Mouse (Mus musculus) monocyte, adult 5-6 weeks (primary cell): ENCODE measurements around the gene Coa3. TPM values are rescaled to one million over a fixed set of nuclear protein-coding genes. Genes with fewer than 3 reads are reported as not detected.

Source experiments
- ATAC-seq: fragments of 153-309, 156-312 bp; replicated peaks from 2 replicates; pipeline ENCODE4 v1.8.0; 2017; ENCODE audit warnings: mild to moderate bottlenecking; ENCODE audit not compliant: low TSS enrichment, insufficient number of reproducible peaks, severe bottlenecking, poor library complexity, low FRiP score
- total RNA-seq: library from RNA; stranded (forward); fragments of 200-1000, 200-491, 200-594 nt; gene quantifications from 3 replicates; pipeline ENCODE4 v1.2.3, GENCODE M21; 2017

The Coa3 gene
- total RNA-seq, 1 experiment from 2014 or later: 43.1 TPM

GRCm38 (mm10) chr11:101259948-101260825 is 18.7 kb downstream of the Coa3 start, which contains the start of gene Wnk4:
TSS of gene Wnk4 (plus strand) at chr11:101260567.
- ATAC-seq: no peak

GRCm38 (mm10) chr11:101259261-101259712 is 19.6 kb downstream of the Coa3 start:
- no peak for ATAC-seq

GRCm38 (mm10) chr11:101255826-101256775 is 22.8 kb downstream of the Coa3 start:
- no peak for ATAC-seq

- peak; percentile 99 for ATAC-seq
Measured at GRCm38 (mm10) chr11:101253613-101254389, 25.1 kb downstream of the Coa3 start, which contains the start of gene Vps25. TSS of gene Vps25 (plus strand) at chr11:101253707.

- ATAC-seq: no peak
Measured at GRCm38 (mm10) chr11:101252941-101253340, 26.0 kb downstream of the Coa3 start.

GRCm38 (mm10) chr11:101251031-101251430 is 27.9 kb downstream of the Coa3 start:
- no peak for ATAC-seq

- ATAC-seq: peak; percentile 55; the same call in 1 of the 2 replicates
Measured at GRCm38 (mm10) chr11:101248258-101248994, 30.5 kb downstream of the Coa3 start.

GRCm38 (mm10) chr11:101247521-101248030 is 31.3 kb downstream of the Coa3 start:
- ATAC-seq: no peak

- no peak for ATAC-seq
Measured at GRCm38 (mm10) chr11:101246702-101247012, 32.3 kb downstream of the Coa3 start.

GRCm38 (mm10) chr11:101245855-101246701 is 32.8 kb downstream of the Coa3 start, which contains the start of gene Ramp2:
TSS of gene Ramp2 (plus strand) at chr11:101246028.
- no peak for ATAC-seq

- ATAC-seq: no peak
Measured at GRCm38 (mm10) chr11:101245071-101245470, 33.8 kb downstream of the Coa3 start.

- no peak for ATAC-seq
Measured at GRCm38 (mm10) chr11:101238071-101238647, 40.8 kb downstream of the Coa3 start.

- no peak for ATAC-seq
Measured at GRCm38 (mm10) chr11:101236782-101237181, 42.1 kb downstream of the Coa3 start.

GRCm38 (mm10) chr11:101235429-101235828 is 43.5 kb downstream of the Coa3 start:
- no peak for ATAC-seq

- no peak for ATAC-seq
Measured at GRCm38 (mm10) chr11:101234124-101234523, 44.8 kb downstream of the Coa3 start.

GRCm38 (mm10) chr11:101233240-101233639 is 45.7 kb downstream of the Coa3 start:
- no peak for ATAC-seq
